Mouse (Mus musculus) stomach, embryonic 14.5 days (tissue): Measurements from ENCODE around the gene Sbk2. TPM values are rescaled to one million over a fixed set of nuclear protein-coding genes. Genes with fewer than 3 reads are reported as not detected.
A peak's percentile ranks its signal among the peaks of the same experiment; 100 is the strongest.

Experiments
- ATAC-seq: fragments of 200-750 bp; cut with Nextera tagmentation; 2 replicates; pipeline ENCODE4 v1.8.0; 2017; ENCODE audit warnings: low read depth, moderate TSS enrichment; ENCODE audit not compliant: insufficient number of reproducible peaks, insufficient read depth, low FRiP score
- H3K27ac ChIP-seq: fragments of 300-500 bp; sonication (generic); 2 replicates; pipeline ENCODE4 v1.5.1; 2014; ENCODE audit warnings: mild to moderate bottlenecking, low read length, moderate library complexity, mixed read lengths
- H3K27me3 ChIP-seq: fragments of 300-500 bp; sonication (generic); 2 replicates; pipeline ENCODE4 v1.6.1; 2014; ENCODE audit warnings: low read length, control low read depth, mixed read lengths; ENCODE audit not compliant: control insufficient read depth, insufficient read depth
- H3K36me3 ChIP-seq: fragments of 300-500 bp; sonication (generic); 2 replicates; pipeline ENCODE4 v1.6.1; 2014; ENCODE audit warnings: mild to moderate bottlenecking, control low read depth, low read length, moderate library complexity, mixed read lengths; ENCODE audit not compliant: control insufficient read depth, insufficient read depth
- H3K4me1 ChIP-seq: fragments of 300-500 bp; sonication (generic); 2 replicates; pipeline ENCODE4 v1.6.1; 2014; ENCODE audit warnings: low read length, control low read depth, mixed read lengths; ENCODE audit not compliant: control insufficient read depth, insufficient read depth
- H3K4me2 ChIP-seq: fragments of 300-500 bp; sonication (generic); replicated peaks from 2 replicates; pipeline ENCODE4 v1.6.1; 2014; ENCODE audit warnings: low read depth, low read length, control low read depth
- H3K4me3 ChIP-seq: fragments of 300-500 bp; sonication (generic); 2 replicates; pipeline ENCODE4 v1.5.1; 2014; ENCODE audit warnings: low read depth, low read length, control low read depth
- H3K9ac ChIP-seq: fragments of 300-500 bp; sonication (generic); replicated peaks from 2 replicates; pipeline ENCODE4 v1.6.1; 2014; ENCODE audit warnings: low read depth, mild to moderate bottlenecking, control low read depth, low read length, moderate library complexity, mixed read lengths
- H3K9me3 ChIP-seq: fragments of 300-500 bp; sonication (generic); 2 replicates; pipeline ENCODE4 v1.6.1; 2016; ENCODE audit warnings: low read depth, low read length, control low read depth; ENCODE audit not compliant: control insufficient read depth
- WGBS: fragments of 180-500 bp; shearing (Covaris S2); extraction: QIAGEN DNeasy Blood & Tissue Kit; methylation state at CpG from one replicate; pipeline ENCODE4 v1.1.7; 2014; 5-methylcytosine and 5-hydroxymethylcytosine counted together
- polyA plus RNA-seq: library from polyadenylated mRNA; unstranded; fragments of >200 nt; fragmentation: Nextera tagmentation; extraction: Ambion mirVana; gene quantifications from 2 replicates; pipeline ENCODE4 v1.2.1, GENCODE M21; 2014

Gene Sbk2
- polyA plus RNA-seq, 1 experiment from 2014 or later: 1.4 TPM

DNA sequence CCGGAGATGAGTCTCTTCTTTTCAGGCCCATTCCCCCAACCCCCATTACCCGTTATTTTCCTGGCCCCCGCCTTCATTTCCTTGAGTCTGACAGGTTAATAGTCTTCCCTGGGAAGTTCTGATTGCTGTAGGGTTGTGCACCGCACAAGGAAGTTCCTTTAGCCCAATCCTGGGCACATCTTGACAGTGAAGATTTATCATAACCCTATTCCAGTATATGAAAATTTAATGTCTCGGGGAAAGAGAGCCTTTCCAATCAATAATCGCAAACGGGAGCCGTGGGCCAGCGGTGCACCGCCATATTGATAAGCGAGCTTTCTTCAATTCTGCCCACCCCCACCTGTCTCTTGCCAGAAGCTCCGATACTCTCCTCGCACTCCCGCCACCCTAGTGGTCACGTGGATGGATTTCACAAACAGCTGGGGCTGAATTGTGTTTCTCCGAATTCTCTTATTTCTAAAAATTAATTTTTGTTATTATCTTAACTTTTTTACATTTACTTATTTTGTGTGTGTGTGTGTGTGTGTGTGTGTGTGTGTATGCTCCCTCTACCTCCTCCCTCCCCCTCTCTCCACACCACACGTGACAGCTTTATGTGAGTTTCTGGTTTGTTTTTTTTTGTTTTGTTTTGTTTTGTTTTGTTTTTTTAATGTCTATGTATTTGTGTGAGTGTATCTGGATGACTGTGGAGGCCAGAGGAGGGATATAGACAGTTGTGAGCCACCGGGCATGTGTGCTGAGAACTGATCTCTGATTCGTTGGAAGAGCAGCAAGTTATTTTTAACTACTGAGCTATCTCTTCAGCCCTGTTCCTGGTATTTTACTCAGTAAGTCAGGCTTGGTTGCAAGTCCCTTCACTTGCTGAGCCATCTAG is 64.3 kb downstream of the Sbk2 start:
- no peak overlapping the region for H3K27ac ChIP-seq
- H3K9me3 ChIP-seq: peaks cover 3% of the 10 kb centered on the region; the same call in 1 of the 2 replicates
- 6% methylated on average over 19 of the region's 19 CpGs for WGBS
- no peak overlapping the region for H3K9ac ChIP-seq
- no peaks in the 10 kb centered on the region for H3K36me3 ChIP-seq
- peak overlapping the region; percentile 46 for H3K4me2 ChIP-seq
- H3K4me3 ChIP-seq: peak overlapping the region; percentile 22
- ATAC-seq: peak; percentile 30; the same call in 1 of the 2 replicates
- H3K27me3 ChIP-seq: no peaks in the 10 kb centered on the region
- no peaks in the 10 kb centered on the region for H3K4me1 ChIP-seq

DNA sequence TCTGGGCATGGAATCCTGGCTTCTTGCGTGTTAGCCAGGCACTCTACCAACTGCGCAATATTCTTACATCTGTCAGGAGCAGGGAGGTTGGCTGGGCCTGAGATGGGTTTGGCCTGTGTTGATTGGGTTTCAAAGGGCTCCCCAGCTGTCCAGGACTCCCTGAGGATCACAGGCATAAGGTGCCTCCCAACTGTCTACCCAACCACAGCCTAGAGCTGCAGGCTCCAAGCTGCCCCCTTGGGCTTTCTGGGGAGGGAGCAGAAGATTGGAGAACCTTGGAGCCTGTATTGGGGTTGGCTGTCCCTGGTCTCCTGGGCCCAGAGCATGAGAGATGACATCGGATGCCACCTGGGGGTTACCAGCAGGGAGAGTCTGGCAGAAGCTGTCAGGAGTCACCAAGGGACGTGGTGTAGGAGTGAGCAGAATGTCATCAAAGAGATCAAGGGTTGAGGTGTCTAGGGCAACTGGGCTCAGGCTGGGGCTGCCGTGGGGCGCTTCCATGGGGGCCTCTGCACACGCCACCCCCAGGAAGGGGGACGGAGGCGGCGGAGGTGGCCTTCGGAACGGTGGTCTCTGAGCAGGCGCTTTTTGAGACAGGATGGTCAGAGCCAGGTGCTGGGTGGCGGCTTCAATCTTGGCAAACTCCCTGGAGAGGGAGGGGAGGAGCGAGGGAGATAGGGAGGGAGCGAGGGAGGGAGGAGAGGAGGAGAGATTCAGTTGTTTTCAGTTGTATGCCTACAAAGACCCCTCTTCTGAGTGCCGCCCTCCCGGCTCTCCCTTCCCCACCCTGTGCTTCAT is 65.2 kb downstream of the Sbk2 start:
- Histone ChIP-seq H3K27me3 (no peaks in the 10 kb centered on the region), H3K4me3 (peak overlapping the region; percentile 22), H3K4me1 (no peaks in the 10 kb centered on the region), H3K9ac (no peak overlapping the region), H3K36me3 (no peaks in the 10 kb centered on the region), H3K4me2 (peak overlapping the region; percentile 46), H3K27ac (no peak overlapping the region), H3K9me3 (peaks cover 3% of the 10 kb centered on the region; the same call in 1 of the 2 replicates)
- ATAC-seq: no peak
- 19% methylated on average over 18 of the region's 18 CpGs for WGBS

DNA sequence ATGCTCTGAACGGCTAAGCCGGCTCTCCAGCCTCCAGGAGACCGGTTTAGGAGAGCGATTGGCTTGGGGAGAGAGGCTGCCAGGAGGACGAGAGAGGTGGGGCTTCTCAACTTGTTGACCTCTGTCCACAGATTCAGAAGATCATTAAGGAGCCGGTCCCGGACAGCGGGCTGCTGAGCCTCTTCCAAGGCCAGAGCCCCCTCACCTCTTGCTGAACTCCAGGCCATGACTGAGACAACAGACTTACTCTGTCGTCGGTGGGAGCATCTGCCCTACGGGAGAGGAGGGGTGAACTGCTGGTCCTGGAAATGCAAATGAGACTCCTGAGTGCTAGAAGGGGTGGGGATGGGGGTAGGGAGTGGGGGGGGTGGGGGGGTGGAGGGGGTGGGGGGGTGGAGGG is 69.0 kb downstream of the Sbk2 start:
- Histone ChIP-seq H3K27me3 (no peaks in the 10 kb centered on the region), H3K9me3 (no peaks in the 10 kb centered on the region), H3K4me2 (no peak overlapping the region), H3K27ac (no peak overlapping the region), H3K4me1 (no peaks in the 10 kb centered on the region), H3K9ac (no peak overlapping the region), H3K36me3 (no peaks in the 10 kb centered on the region), H3K4me3 (no peak overlapping the region)
- WGBS: 52% methylated on average over 11 of the region's 11 CpGs
- no peak for ATAC-seq

Other genes with a start within 250 kb of the Sbk2 start
- 0.36 and 0.78 TPM in 2 replicates for gene Tmem150b, start 239.2 kb downstream of the Sbk2 start, polyA plus RNA-seq
- gene Kmt5c, start 224.3 kb downstream of the Sbk2 start, polyA plus RNA-seq: 59.2 and 59.4 TPM in 2 replicates
- gene Cox6b2, start 211.3 kb downstream of the Sbk2 start, polyA plus RNA-seq: 72.0 and 85.2 TPM in 2 replicates
- not detected in 2 replicates for gene Fam71e2, start 193.1 kb downstream of the Sbk2 start, polyA plus RNA-seq
- gene Il11, start 181.5 kb downstream of the Sbk2 start, polyA plus RNA-seq: 0.17 and 0.27 TPM in 2 replicates
- gene Tmem190, start 181.5 kb downstream of the Sbk2 start, polyA plus RNA-seq: 0.55 TPM in 1 of 2 replicates, not detected in the other
- gene Tmem238, start 174.8 kb downstream of the Sbk2 start, polyA plus RNA-seq: 8.7 and 10.6 TPM in 2 replicates
- 301 and 312 TPM in 2 replicates for gene Rpl28, start 171.5 kb downstream of the Sbk2 start, polyA plus RNA-seq
- 318 and 349 TPM in 2 replicates for gene Ube2s, start 151.8 kb downstream of the Sbk2 start, polyA plus RNA-seq
- 0.70 and 1.0 TPM in 2 replicates for gene Shisa7, start 119.7 kb downstream of the Sbk2 start, polyA plus RNA-seq
- gene Isoc2b, start 94.1 kb downstream of the Sbk2 start, polyA plus RNA-seq: 7.0 and 7.8 TPM in 2 replicates
- gene Isoc2a, start 87.3 kb downstream of the Sbk2 start, polyA plus RNA-seq: 0.94 and 0.98 TPM in 2 replicates
- not detected in 2 replicates for gene Gm36210, start 57.9 kb downstream of the Sbk2 start, polyA plus RNA-seq
- gene Zfp628, start 49.2 kb downstream of the Sbk2 start, polyA plus RNA-seq: 4.3 and 4.5 TPM in 2 replicates
- gene Nat14, start 42.4 kb downstream of the Sbk2 start, polyA plus RNA-seq: 3.5 and 4.0 TPM in 2 replicates
- 3.3 and 3.9 TPM in 2 replicates for gene Ssc5d, start 38.6 kb downstream of the Sbk2 start, polyA plus RNA-seq
- gene Sbk3, start 6.8 kb upstream of the Sbk2 start, polyA plus RNA-seq: 0.07 TPM in 1 of 2 replicates, not detected in the other
- gene Zfp579, start 31.8 kb upstream of the Sbk2 start, polyA plus RNA-seq: 39.5 and 48.8 TPM in 2 replicates
- gene Zfp524, start 50.0 kb upstream of the Sbk2 start, polyA plus RNA-seq: 14.1 and 18.0 TPM in 2 replicates
- 33.0 and 35.7 TPM in 2 replicates for gene Fiz1, start 50.3 kb upstream of the Sbk2 start, polyA plus RNA-seq
- 1.2 and 3.3 TPM in 2 replicates for gene Gm44973, start 51.1 kb upstream of the Sbk2 start, polyA plus RNA-seq
- gene Zfp865, start 56.0 kb upstream of the Sbk2 start, polyA plus RNA-seq: 8.9 and 9.1 TPM in 2 replicates
- 22.4 and 25.0 TPM in 2 replicates for gene Ccdc106, start 56.1 kb upstream of the Sbk2 start, polyA plus RNA-seq
- not detected in 2 replicates for gene 4632433K11Rik, start 69.7 kb upstream of the Sbk2 start, polyA plus RNA-seq
- 4.6 and 6.2 TPM in 2 replicates for gene Zfp784, start 74.0 kb upstream of the Sbk2 start, polyA plus RNA-seq
- 35.7 and 44.1 TPM in 2 replicates for gene Zfp580, start 87.1 kb upstream of the Sbk2 start, polyA plus RNA-seq
- 106 and 119 TPM in 2 replicates for gene U2af2, start 97.7 kb upstream of the Sbk2 start, polyA plus RNA-seq
- 63.2 and 63.4 TPM in 2 replicates for gene Epn1, start 115.8 kb upstream of the Sbk2 start, polyA plus RNA-seq
- not detected in 2 replicates for gene Rfpl4, start 152.5 kb upstream of the Sbk2 start, polyA plus RNA-seq
- gene Rasl2-9, start 161.5 kb upstream of the Sbk2 start, polyA plus RNA-seq: 0.25 TPM in 1 of 2 replicates, not detected in the other
- gene Vmn1r55, start 185.3 kb upstream of the Sbk2 start, polyA plus RNA-seq: not detected in 2 replicates
- not detected in 2 replicates for gene Vmn1r56, start 232.3 kb upstream of the Sbk2 start, polyA plus RNA-seq